Mouse (Mus musculus): ENCODE data around the gene Msl2. TPM values are rescaled to one million over a fixed set of nuclear protein-coding genes. Genes with fewer than 3 reads are reported as not detected.

Gene Msl2
- polyA plus RNA-seq, 1 experiment from 2014 or later: 5.6 TPM

Other genes with a start within 250 kb of the Msl2 start
- 14.4 and 16.3 TPM in 2 replicates for gene Pccb, start 39.2 kb upstream of the Msl2 start, polyA plus RNA-seq (2014; fragmentation: Nextera tagmentation; extraction: Ambion mirVana)
- gene Ppp2r3a, start 177.7 kb downstream of the Msl2 start, polyA plus RNA-seq (2014; fragmentation: Nextera tagmentation; extraction: Ambion mirVana): 13.2 and 15.5 TPM in 2 replicates

Measured in forebrain, embryonic 11.5 days (tissue).